Mouse (Mus musculus): Measurements from ENCODE around the gene Rap1gds1.
A peak's percentile ranks its signal among the peaks of the same experiment; 100 is the strongest.

The Rap1gds1 gene

DNA sequence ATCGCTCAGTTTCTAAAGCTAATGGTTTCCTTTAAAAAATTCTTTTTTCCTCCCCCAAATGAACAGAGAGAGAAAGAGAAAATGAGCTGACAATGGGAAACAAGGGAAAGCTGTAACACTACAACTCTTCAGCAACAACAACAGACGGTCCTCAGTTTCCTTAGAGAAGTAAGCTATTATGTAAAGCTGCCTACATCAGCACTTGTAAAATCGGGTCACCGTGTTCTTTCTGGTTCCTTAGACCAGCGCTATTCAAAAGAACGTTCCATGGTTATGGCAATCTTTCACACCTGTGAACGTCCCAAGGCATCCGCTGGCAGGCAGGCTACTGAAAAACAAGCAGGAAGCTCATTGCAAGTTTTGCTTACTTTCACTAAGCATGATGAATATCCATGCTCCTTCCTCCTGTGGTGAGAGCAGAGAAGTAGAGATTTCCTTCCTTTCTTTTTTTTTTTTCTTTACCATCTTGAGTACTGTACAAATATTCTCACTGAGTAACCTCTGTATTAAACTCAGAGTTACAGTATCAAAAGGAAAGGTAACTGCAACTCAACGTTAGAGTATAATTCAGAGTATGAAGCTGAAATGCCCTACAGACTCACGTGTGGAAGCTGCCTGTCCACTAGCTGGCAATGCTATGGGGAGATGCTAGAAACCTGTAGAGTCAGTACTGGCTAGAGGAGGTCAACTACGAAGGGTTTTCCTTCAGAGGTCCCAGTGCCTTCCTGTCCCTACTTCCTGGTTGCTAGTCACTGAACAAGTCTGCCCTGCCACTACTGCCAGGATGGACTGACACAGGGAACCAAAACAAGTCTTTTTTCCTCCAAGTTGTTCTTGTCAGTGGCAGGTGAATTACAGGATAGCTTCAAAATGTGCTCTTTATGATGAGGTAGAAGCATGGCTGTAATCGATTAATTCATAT, 26.0 kb downstream of the Rap1gds1 start:
- DNase-seq (ENCODE audit: low read depth, low spot score), result no peak

DNA sequence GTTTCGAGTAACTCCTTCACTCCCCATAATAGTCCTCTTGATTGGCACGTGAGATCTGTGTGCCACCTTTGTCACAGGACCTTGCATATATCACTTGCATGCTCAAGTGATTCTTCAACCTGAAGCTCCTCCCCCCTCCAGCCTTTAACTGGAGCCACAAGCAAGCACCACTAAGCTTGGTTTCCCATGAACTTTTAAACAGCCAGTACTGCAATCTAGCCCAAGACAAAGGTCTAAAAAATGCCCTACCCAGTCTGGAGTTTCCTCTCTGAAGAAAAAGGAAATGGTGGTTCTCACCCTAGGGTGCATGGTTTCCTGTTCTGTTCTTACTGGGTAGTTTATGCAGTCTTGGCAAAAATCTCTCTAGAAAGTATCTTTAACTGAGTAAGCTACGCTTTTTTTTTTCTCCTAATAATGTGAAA, 32.6 kb downstream of the Rap1gds1 start:
- DNase-seq (ENCODE audit: low read depth, low spot score), result peak; percentile 86

DNA sequence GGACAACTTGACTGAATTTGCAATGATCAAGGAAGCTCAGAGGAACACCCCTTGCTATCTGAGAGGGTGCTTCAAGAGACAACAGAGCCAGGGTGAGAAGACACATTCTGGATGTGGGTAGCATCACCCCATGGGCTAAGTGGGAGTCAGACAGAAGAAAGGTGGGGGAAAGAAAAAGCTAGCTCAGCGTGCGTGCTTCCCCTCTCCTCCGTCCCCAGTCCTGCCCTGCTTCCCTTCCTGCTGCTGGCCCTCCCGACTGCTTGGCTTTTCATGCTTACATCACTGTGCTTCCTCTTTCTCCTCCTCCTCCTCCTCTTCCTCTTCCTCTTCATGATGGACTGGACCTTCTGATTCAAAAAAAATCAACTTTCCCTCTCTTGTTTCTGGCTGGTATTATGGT, 33.1 kb downstream of the Rap1gds1 start:
- peak; percentile 44 for DNase-seq (ENCODE audit: low read depth, low spot score)

DNA sequence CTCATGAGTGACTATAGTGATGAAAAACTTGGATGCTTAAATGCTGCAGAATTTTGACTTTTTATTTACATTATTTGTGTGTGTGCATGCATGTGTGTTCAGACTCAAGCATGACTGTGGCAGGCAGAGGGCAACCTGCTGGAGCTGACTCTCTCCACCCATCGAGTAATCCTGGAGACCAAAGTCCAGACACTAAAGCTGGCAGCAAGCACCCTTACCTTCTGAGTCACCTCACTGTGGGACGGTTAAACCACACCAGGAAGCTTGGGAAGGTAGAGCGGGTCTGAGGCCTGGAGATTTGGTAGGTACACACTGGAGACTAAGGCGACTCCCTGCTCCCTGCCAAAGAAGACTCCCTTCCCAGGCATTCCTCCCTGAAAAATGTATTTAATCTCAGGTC, 38.0 kb downstream of the Rap1gds1 start:
- DNase-seq (ENCODE audit: low read depth, low spot score), result no peak

DNA sequence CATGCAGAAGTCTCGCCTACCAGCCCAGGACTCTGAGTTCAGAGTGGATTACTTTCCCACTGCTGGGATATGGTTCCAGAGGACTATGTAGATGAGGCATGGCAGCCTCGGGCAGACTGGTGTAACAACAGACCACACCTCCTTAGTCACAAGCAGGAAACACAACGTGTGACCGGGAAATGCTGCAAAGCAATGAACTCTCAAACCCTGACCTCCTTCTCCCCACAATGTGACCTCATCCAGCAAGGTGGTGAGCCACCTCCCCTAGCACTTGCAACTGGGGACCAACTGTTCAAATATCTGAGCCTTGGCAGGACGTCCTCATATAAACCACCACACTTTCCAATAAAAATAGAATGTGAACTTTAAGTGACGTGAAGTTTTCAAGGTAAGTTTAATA, 41.8 kb downstream of the Rap1gds1 start:
- DNase-seq (ENCODE audit: low read depth, low spot score), result no peak

DNA sequence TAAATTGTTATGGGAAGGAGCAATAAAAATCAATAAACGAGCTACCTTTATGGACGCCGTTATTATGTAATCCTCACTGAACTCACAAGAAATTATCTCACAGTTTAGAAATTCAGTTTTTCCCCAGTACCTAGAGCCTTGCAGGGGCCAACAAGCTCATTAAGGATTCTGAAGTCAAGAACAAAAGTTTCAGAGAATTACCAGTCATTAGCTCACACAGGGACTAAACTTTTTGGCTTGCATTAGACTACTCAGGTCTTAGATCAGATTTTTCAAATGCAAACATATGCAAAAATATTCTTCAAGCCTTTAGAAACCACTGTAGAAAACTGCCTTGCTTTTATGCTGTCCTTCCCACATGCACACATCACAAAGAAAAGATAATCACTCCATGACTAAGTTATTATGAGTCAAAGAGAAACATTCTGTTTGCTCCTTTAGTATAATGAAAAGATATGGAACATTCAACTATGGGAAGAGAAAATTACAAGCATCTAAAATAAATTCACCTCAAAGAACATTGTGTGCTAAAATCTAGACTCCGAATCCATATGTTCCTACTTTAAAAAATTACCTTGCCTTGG, 44.3 kb downstream of the Rap1gds1 start:
- no peak for DNase-seq (ENCODE audit: low read depth, low spot score)

DNA sequence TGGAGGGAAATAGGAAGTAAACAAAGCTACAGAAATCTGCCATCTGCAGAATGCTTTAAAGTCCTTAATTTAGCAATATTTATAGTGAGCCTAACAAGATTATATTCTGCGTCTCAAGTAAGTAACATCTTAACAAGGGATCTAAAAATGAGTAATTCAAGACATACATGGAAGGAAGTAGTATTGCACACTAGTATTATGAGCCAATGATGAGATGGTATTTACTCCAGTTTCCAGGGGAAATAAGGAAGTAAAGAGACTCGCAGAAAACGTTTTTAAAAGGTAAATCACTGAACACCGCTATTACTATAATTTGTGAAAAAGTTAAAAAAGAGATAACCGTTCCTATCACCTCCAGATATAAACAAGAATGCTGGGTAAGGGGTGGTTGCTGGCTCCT, 49.9 kb downstream of the Rap1gds1 start:
- no peak for DNase-seq (ENCODE audit: low read depth, low spot score)

DNA sequence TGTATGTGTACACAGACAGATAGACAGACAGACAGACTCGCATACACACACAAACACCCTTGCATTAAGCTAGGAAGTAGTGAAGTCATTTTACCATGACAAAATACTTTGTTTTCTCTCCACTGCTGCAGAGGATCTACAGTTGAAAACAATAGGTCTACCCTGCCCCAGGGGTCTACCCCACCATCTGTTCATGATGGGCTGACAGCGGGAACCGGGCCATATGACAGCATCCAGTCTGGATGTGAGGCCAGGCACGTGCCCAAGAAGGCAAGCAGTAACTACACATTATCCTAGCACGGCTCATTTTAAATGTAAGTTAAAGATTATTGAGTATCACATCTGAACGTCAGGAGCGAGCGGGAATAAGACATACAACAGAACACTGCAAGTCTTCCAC, 51.4 kb downstream of the Rap1gds1 start:
- no peak for DNase-seq (ENCODE audit: low read depth, low spot score)

DNA sequence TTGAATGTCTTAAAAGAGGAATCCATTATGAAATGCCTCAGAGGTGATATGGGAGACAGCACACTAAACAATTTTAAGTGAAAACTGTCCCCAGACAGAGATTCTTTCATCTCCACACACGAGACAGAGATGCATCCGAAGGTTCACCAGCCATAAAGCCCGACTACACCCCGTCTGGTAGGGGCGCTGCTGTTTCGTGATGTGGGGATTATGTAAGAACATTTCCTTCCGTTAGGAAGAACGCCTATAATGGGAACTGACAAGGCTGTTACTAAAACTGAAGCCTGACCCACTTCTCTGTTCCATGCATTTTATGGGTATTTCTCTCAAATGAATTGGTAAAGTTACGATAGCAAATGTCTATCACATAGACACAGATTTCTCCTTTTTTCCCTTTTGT, 62.6 kb downstream of the Rap1gds1 start:
- no peak for DNase-seq (ENCODE audit: low read depth, low spot score)

DNA sequence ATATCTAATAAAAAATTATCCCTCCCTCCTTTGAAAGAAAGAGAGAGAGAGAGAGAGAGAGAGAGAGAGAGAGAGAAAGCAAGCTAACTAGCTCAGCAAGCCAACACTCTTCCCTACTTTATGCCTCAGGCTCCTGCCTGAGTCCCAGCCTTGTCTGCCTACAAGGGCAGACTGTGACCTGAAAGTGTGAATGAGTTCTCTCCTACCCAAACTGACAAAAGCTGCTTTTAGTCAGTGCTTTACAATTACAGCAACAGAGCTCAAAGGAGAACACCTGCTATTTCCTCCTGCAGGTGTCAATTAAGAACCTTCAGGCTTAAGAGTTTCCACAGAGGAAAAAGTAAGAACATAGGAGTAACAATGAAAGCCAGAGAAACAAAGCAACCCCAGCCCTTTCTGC, 69.3 kb downstream of the Rap1gds1 start:
- no peak for DNase-seq (ENCODE audit: low read depth, low spot score)

DNA sequence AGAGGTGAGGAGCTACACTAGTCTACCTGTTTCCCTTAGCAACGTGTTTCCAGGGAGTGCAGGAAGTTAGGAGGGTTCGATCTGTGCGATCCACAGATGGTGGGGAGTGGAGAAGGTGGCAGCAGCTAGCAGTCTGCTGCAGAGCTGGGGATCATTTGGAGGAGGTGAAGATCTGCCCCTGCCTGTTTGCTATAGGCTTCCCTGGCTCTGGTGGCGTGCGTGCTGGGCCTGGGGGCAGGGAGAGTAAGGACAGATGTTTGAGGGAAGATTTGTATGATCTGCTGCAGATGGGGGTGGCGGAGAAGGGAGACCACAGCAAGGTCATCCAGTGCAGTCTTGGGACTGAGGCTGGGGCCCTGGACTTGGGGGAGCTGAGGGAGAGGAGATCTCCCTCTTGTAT, 72.2 kb downstream of the Rap1gds1 start:
- DNase-seq (ENCODE audit: low read depth, low spot score), result no peak

DNA sequence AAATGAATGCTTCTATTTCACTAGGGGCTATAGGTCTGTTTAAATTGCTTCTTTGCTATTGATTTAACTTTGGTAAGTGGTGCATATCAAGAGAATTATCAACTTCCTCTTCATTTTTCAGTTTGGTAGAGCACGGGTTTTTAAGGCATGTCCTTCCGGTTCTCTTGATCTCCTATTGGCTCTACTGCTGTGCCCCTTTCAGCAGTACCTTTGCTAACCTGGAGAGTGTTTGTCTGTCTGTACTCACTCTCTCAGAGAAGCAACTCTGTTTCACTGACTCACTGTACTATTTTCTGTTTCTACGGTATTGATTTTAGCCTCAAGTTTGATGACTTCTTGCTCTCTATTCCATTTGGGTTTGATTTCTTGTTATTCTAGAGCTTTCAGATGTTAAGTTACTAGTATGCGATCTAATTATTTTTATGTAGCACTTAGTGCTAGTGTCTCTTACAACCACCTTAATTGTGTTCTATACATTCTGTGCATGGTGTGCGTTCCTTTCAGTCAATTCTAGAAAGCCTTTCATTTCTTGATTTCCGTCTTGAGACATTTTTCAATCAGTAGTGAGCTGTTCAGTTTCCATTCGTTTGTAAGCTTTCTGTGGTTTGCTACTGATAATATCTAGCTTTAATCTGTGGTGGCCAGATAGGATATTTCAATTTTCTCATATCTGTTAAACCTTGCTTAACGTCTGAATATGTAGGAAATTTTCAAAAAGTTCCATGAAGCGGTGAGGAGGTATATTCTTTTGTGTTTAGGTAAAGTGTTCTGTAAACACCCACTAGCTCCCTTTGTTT, 74.7 kb downstream of the Rap1gds1 start:
- DNase-seq (ENCODE audit: low read depth, low spot score), result peak; percentile 67

DNA sequence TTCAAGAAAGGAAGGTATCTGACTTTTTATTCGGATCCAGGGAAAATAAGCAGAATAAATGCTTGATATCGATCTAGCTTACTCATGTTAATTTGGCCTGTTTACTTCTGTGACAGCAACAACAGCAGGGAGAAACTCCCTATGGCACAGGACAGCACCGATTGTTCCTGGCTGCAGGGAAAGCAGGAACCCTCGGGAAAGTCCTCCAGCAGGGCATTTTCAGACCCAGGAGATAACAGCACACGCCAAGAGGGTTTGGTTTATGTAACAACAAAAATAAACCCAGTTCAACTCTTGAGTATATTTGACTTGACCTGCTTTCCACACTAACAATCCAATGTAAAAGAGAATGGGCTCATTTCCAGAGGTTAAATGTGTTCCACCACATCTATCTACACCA, 81.5 kb downstream of the Rap1gds1 start:
- no peak for DNase-seq (ENCODE audit: low read depth, low spot score)

DNA sequence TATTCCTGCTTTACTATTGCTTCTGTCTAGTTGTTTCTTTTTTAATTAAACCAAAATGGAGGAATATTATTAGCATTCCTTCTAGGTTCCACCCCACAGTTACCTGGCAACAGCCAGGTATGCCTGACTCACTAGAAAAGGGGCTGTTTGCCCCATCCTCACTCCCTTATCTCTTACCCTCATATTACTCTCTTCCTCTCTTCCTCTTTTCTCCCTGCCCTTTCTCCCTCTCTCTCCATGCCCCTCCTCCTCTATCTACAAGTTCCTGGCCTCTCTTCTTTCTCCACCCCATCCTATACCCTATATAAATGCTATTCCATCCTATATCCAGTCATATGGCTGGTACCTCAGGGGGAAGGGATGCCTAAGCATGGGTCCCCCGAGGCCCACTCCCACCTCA, 83.6 kb downstream of the Rap1gds1 start:
- DNase-seq (ENCODE audit: low read depth, low spot score), result no peak

DNA sequence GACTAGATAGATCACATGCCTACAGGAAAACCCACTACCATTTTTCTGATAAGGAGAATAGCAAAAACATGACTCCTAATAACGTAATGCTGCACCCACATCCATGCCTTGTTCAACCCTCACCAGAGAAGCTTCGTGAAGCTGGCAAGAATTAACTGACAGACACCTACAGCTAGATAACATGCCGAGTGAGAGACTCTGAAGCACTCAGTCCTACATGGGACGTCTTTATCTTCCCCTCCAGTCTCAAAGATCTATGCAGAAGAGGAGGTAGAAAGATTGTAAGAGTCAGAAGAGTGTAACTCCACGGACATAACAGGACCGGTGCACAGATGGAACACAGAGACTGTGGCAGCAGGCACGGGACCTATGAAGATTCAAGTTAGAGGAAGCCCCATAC, 85.9 kb downstream of the Rap1gds1 start:
- no peak for DNase-seq (ENCODE audit: low read depth, low spot score)

DNA sequence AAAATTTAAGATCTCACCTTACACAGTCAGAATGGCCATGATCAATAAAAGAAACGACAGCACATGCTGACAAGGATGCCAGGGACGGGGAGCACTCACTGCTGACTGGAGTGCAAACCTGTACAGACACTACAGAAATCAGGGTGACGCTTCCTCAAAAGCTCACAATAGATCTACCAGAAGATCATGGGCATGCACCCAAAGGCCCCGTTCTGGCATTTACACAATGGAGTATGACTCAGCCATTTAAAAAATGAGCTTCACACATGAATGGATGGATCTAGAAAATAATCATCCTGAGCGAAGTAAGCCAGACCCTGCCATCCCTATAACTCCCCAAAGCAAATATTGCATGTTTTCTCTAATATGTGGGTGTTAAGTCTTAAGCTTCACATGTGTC, 87.0 kb downstream of the Rap1gds1 start:
- DNase-seq (ENCODE audit: low read depth, low spot score), result no peak

DNA sequence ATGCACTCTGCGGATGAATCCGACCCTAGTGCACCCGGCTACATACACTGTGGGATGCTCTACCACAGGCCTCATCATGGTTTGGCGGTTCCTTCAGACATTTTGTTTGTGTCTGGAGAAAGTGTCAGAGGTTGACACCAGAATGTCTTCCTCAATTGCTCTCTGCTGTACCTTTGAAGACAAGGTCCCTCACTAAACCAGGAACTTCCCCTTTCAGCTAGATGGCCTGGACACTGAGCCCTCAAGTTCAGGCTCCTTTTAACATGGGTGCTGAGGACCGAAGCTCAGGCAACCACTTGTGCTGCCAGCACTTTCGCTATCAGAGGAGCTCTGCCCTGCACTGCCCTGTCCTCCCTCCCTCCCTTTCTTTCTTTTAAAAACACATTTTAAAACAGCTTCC, 92.8 kb downstream of the Rap1gds1 start:
- DNase-seq (ENCODE audit: low read depth, low spot score), result no peak

DNA sequence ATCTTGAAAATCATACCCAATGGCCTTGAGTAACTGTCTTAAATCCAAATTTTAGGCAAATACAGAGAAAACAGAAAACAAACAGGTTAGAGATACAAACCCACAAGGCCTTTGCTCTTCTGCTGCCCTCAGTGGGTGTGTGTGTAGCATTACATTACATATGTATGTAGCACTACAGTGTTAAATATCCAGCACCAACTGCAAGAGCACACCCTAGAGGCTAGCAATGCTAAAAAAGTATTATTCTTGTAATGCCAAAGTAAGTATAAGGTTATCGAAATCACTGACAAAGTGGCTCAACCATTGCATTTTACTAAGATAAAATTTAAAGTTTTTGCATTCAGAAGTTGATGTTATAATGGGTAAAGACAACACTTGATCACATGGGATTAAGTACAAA, 97.6 kb downstream of the Rap1gds1 start:
- no peak for DNase-seq (ENCODE audit: low read depth, low spot score)

DNA sequence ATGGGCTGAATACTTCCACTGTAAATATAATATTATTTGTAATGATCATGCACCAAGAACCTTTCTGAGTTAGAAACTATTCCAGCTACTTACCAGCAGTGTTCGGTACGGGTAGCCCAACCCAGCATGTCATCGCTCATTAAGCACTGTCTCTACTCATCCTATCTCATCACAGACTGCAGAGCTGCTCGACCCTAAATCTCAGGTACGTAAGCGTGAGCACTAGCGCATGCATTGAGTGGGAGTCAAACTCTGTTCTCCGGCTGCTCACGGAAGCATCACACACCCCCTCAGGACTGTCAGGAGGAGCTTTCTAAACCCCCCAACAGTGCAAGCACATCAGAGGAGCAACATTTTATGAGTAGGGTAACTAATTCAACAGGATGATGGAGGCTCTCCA, 107.4 kb downstream of the Rap1gds1 start:
- DNase-seq (ENCODE audit: low read depth, low spot score), result no peak

DNA sequence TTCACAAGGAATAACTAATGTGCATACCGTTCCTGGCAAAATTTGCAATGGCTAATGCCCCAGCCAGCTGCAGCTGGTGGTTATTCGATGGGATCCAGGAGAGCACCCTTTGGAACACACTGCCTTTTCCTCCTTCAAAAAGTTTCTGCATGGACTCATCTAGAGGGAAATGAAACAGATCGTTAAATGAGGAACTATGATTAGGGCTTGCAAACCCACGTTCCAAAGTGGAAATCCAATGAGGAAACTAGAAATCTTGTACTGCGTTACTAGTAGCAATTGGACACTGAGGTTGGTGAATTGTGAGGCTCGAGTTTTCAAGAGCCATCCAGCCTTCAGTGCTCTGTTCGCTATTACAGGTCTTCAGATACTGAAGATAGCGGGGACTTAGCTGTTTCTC, 116.5 kb downstream of the Rap1gds1 start:
- DNase-seq (ENCODE audit: low read depth, low spot score), result no peak

DNA sequence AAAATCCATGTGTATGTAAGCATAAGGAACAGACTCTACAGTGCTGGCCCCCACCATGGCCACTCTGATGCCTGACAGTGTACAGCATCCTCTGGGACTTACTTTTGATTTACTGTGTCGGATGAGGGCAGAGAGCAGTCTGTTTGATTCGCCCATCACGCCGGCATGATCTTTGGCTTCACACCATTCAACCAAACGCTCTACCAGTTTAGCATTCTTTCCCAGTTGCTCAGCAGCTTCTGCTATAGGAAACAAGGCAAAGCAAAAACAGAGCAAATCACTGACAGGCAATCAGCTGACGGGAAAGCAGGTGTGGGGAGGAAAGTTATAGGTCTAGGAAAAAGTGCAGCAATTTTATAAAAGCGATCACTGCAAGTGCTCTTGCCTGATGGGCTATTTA, 119.8 kb downstream of the Rap1gds1 start:
- no peak for DNase-seq (ENCODE audit: low read depth, low spot score)

DNA sequence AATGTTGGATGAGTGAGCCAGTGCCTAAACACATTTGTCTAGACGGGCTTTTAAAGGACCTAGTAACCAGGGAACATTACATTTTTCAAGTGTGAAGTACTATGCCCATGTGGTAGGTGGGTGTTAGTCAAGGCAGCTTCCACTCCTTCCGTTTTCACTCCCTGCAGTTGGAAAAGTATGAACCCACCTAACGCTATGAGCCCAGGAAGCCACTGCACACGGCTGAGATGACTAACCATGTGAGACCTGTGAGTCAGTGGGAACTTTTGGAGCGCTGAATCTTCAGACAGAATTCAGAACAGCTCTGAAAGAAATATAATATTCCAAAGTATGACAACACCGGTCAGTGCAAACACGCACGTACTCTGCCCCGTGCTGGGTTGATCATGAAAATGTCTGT, 125.9 kb downstream of the Rap1gds1 start:
- no peak for DNase-seq (ENCODE audit: low read depth, low spot score)

DNA sequence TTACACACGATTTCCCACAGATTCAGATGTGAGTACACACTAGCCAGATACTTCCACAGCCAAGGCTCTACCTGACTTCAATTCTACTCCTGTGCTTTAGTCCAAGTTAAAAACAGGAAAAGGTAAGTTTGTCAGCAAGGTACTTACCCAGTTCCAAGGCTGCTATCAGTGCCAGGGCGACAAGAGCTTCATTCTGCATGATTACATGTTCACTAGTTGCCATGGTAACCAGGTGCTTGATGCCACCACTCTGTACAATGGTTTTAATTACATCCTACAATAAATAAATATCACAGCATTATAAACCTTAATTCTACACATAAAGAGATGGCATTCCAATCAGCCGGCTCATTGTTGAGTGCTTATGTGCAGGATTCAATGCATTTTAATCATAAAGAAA, 129.5 kb downstream of the Rap1gds1 start:
- no peak for DNase-seq (ENCODE audit: low read depth, low spot score)
